Mouse (Mus musculus): Measurements from ENCODE around the gene Duxf3. TPM values are rescaled to one million over a fixed set of nuclear protein-coding genes. Genes with fewer than 3 reads are reported as not detected.
A peak's percentile ranks its signal among the peaks of the same experiment; 100 is the strongest.
"Not testable (repeated sequence)": the region's sequence is repeated elsewhere in the genome, so short reads cannot be mapped to it uniquely, and the experiment has no call there.

Duxf3 gene
- polyA plus RNA-seq (2012; ENCODE audit: insufficient read depth, insufficient read length, low replicate concordance, missing spikeins): not detected in 2 replicates

DNA sequence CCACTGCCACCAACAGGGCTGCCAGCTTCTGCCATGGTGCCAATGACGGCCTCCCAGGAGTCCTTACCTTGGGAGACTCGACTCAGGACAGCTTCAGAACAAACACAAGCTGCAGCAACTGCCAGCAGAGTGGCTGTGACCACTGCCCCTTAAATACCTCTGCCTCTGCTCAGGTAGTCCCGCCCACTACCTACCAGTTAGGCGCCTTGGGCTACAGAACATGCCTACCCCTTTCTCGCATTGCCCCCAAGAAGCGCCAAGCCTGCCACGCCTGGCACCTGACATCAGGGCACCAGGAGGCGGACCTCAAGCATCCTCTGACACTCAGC, at the start of gene Duxf3:
Duxf3 (minus strand) TSS at position 35 of the 329 bp plus-strand sequence.
- H3K4me1 ChIP-seq (ENCODE audit: control insufficient read depth, insufficient read depth, low read length); H3K27ac ChIP-seq (ENCODE audit: insufficient read depth, low read depth, low read length); H3K4me3 ChIP-seq (ENCODE audit: insufficient read depth, low read depth, low read length): not testable (repeated sequence)
- 73% methylated on average over 5 of the region's 8 CpGs for WGBS

GRCm38 (mm10) chr10:58282238-58282637, 49.8 kb upstream of the Duxf3 start:
- H3K27ac ChIP-seq (ENCODE audit: insufficient read depth, low read depth, low read length): no peak overlapping the region
- 94% methylated on average over 7 of the region's 7 CpGs for WGBS
- H3K4me3 ChIP-seq (ENCODE audit: insufficient read depth, low read depth, low read length): no peak overlapping the region
- TF ChIP-seq CTCF (IDR thresholded peaks at IDR 0.05; ENCODE audit: insufficient read depth, low read depth, low read length) (no peak), POLR2A (IDR thresholded peaks at IDR 0.05; ENCODE audit: insufficient read depth, low read depth, low read length) (no peak)
- H3K4me1 ChIP-seq (ENCODE audit: control insufficient read depth, insufficient read depth, low read length): no peaks in the 10 kb centered on the region

GRCm38 (mm10) chr10:58258466-58258865, 26.0 kb upstream of the Duxf3 start:
- H3K4me1 ChIP-seq (ENCODE audit: control insufficient read depth, insufficient read depth, low read length): no peaks in the 10 kb centered on the region
- H3K27ac ChIP-seq (ENCODE audit: insufficient read depth, low read depth, low read length): no peak overlapping the region
- 73% methylated on average over 5 of the region's 5 CpGs for WGBS
- no peak overlapping the region for H3K4me3 ChIP-seq (ENCODE audit: insufficient read depth, low read depth, low read length)
- no peak for TF ChIP-seq CTCF (IDR thresholded peaks at IDR 0.05; ENCODE audit: insufficient read depth, low read depth, low read length)
- TF ChIP-seq POLR2A (IDR thresholded peaks at IDR 0.05; ENCODE audit: insufficient read depth, low read depth, low read length): no peak

GRCm38 (mm10) chr10:58255954-58256353, 23.5 kb upstream of the Duxf3 start:
- TF ChIP-seq CTCF (IDR thresholded peaks at IDR 0.05; ENCODE audit: insufficient read depth, low read depth, low read length) (no peak), POLR2A (IDR thresholded peaks at IDR 0.05; ENCODE audit: insufficient read depth, low read depth, low read length) (no peak)
- H3K27ac ChIP-seq (ENCODE audit: insufficient read depth, low read depth, low read length): no peak overlapping the region
- WGBS: under 1% methylated on average over 4 of the region's 4 CpGs
- no peaks in the 10 kb centered on the region for H3K4me1 ChIP-seq (ENCODE audit: control insufficient read depth, insufficient read depth, low read length)
- H3K4me3 ChIP-seq (ENCODE audit: insufficient read depth, low read depth, low read length): peak overlapping the region; percentile 95

DNA sequence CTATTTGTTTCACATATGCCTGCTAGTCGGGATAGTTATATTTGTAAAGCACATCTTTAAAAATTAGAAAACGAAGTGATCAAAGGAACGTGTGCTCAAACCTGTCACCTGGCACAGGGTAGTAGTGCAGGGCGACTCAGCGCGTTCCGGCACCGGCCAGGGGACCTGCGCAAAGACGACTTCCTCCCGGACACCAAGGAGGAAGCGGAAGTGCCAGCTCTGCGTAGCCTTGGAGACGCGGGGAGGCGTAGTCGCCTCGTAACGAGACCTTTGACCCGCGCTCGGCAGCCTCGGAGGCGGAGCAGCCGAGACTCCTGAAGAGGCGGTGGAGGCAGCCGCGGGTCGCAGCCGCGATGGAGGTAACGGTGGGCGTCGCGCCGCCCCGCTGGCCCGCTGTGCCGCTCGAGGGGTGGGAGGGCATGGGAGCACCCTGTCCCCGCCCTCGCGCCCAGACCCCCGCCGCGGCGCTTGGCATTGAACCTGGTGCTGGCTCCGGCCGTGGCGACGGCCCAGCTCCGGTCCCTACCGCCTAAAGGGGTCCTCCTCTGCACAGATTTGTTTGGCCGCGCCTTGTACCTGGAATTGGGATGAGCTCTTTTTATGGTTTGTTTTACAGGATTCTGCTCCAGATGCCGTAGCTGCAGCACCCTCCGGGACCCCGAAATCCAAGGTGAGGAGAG, 22.9 kb upstream of the Duxf3 start, which contains the start of gene Gcc2:
Gcc2 (plus strand) TSS at position 285 of the 680 bp plus-strand sequence.
- TF ChIP-seq POLR2A (IDR thresholded peaks at IDR 0.05; ENCODE audit: insufficient read depth, low read depth, low read length) (peak; percentile 75), CTCF (IDR thresholded peaks at IDR 0.05; ENCODE audit: insufficient read depth, low read depth, low read length) (no peak)
- Histone ChIP-seq H3K4me1 (ENCODE audit: control insufficient read depth, insufficient read depth, low read length) (no peaks in the 10 kb centered on the region), H3K27ac (ENCODE audit: insufficient read depth, low read depth, low read length) (0 out of 2 replicates have a peak within 1 kb of the TSS, but pooled peaks have one; percentile 33), H3K4me3 (ENCODE audit: insufficient read depth, low read depth, low read length) (peak within 1 kb of the TSS; percentile 95)
- WGBS: under 1% methylated on average over 57 of the region's 58 CpGs

DNA sequence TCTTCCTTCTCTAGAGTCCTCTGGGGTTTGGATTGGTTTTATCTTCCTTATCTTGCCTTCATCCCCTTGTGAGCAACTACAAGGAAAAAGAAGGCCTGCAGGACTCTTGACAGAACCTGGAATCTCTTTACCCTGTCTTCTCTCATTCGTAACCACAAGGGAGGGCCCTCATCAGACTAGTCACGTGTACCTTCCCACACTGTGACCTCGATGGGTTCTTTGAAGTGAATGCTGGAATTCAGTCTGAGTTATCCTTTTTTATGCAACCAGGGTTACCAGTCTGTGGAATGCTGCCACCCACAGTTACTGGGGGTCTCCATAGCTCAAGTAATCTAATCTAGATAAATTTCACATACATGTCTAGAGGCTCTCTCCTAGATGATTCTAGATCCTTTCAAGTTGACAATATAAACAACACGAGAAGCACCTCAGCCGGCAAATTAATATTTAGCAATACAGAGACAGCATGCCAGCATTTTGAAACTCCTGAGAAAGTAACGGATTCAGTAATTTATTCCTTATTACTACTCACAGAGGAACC, 22.2 kb upstream of the Duxf3 start:
- Histone ChIP-seq H3K4me1 (ENCODE audit: control insufficient read depth, insufficient read depth, low read length) (no peaks in the 10 kb centered on the region), H3K27ac (ENCODE audit: insufficient read depth, low read depth, low read length) (no peak overlapping the region), H3K4me3 (ENCODE audit: insufficient read depth, low read depth, low read length) (no peak overlapping the region)
- WGBS: 13% methylated on average over 6 of the region's 6 CpGs
- TF ChIP-seq CTCF (IDR thresholded peaks at IDR 0.05; ENCODE audit: insufficient read depth, low read depth, low read length): no peak
- TF ChIP-seq POLR2A (IDR thresholded peaks at IDR 0.05; ENCODE audit: insufficient read depth, low read depth, low read length): no peak

DNA sequence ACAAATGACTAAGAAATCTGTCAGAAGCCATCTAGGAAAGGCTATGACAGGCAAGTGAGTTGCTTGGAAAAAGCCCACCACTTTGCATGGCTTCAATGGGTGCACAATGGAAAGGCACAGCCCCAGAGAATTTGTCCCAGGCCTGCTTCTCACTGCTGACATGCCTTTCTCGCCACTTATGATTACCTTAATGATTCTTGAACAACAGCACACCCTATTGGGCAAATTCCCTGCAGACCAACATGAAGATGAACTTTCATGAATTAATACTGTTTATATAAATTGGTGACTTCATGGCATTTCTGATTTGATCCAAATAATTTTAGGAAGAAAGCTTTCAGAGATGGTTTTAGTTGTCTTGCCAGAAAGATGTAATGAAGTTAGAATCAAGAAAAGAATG, 17.1 kb upstream of the Duxf3 start:
- TF ChIP-seq POLR2A (IDR thresholded peaks at IDR 0.05; ENCODE audit: insufficient read depth, low read depth, low read length): no peak
- no peak for TF ChIP-seq CTCF (IDR thresholded peaks at IDR 0.05; ENCODE audit: insufficient read depth, low read depth, low read length)
- Histone ChIP-seq H3K4me3 (ENCODE audit: insufficient read depth, low read depth, low read length) (no peak overlapping the region), H3K4me1 (ENCODE audit: control insufficient read depth, insufficient read depth, low read length) (no peaks in the 10 kb centered on the region), H3K27ac (ENCODE audit: insufficient read depth, low read depth, low read length) (no peak overlapping the region)
- 53% methylated on average over 1 of the region's 1 CpGs for WGBS

DNA sequence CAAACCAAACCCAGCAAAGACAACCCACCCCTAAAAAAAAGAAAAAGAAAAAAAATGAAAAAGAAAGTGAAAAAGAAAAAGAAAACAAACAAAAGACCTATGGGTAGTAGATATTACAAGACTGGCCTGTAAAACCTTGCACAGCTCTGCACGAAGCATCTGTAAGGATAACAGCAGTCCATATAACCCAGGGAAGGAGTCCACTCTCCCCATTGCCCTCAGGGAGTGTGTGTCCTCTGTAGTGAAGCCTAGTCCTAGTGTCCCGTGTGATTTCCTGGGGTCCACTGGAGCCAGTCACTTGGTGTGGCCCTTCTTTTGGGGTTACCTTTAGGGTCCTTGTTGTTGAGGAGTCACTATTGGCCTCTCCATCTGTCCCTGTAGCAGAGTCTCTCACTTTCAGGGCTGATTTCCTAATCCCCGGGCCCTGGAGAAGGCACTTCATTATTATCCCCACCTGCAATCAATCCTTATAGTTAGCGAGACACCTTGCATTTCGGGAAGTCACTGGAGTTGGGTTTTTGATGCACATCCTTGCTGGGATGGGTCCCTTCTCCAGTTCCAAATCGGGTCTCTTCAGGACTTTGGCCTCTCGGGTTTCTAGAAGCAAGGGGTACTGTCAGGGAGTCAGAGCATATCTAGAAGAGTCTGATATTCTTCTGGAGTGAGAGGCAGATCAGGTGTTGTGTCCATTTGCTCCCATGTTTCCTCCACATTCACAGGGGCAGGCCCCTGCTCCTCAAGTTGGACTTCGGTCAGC, 6.7 kb upstream of the Duxf3 start:
- WGBS: 86% methylated on average over 8 of the region's 8 CpGs
- not testable (repeated sequence) for H3K27ac ChIP-seq (ENCODE audit: insufficient read depth, low read depth, low read length); H3K4me3 ChIP-seq (ENCODE audit: insufficient read depth, low read depth, low read length); H3K4me1 ChIP-seq (ENCODE audit: control insufficient read depth, insufficient read depth, low read length)

DNA sequence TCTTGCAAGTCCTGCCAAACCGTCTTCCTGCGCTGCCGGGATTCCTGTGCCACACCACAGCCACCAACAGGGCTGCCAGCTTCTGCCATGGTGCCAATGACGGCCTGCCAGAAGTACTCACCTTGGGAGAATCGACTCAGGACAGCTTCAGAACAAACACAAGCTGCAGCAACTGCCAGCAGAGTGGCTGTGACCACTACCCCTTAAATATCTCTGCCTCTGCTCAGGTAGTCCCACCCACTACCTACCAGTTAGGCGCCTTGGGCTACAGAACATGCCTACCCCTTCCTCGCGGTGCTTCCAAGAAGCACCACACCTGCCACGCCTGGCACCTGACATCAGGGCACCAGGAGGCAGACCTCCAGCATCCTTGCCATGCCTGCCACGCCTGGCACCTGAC, 4.1 kb upstream of the Duxf3 start, which contains the start of gene Gm4981:
Gm4981 (minus strand) TSS at position 89 of the 400 bp plus-strand sequence.
- H3K4me1 ChIP-seq (ENCODE audit: control insufficient read depth, insufficient read depth, low read length): no peaks in the 10 kb centered on the region
- TF ChIP-seq POLR2A (IDR thresholded peaks at IDR 0.05; ENCODE audit: insufficient read depth, low read depth, low read length) (no peak), CTCF (IDR thresholded peaks at IDR 0.05; ENCODE audit: insufficient read depth, low read depth, low read length) (no peak)
- no peak within 1 kb of the TSS for H3K4me3 ChIP-seq (ENCODE audit: insufficient read depth, low read depth, low read length)
- 87% methylated on average over 10 of the region's 10 CpGs for WGBS
- no peak within 1 kb of the TSS for H3K27ac ChIP-seq (ENCODE audit: insufficient read depth, low read depth, low read length)

GRCm38 (mm10) chr10:58234985-58235384, 2.5 kb upstream of the Duxf3 start:
- 86% methylated on average over 4 of the region's 4 CpGs for WGBS
- H3K4me1 ChIP-seq (ENCODE audit: control insufficient read depth, insufficient read depth, low read length); H3K27ac ChIP-seq (ENCODE audit: insufficient read depth, low read depth, low read length); H3K4me3 ChIP-seq (ENCODE audit: insufficient read depth, low read depth, low read length): not testable (repeated sequence)

DNA sequence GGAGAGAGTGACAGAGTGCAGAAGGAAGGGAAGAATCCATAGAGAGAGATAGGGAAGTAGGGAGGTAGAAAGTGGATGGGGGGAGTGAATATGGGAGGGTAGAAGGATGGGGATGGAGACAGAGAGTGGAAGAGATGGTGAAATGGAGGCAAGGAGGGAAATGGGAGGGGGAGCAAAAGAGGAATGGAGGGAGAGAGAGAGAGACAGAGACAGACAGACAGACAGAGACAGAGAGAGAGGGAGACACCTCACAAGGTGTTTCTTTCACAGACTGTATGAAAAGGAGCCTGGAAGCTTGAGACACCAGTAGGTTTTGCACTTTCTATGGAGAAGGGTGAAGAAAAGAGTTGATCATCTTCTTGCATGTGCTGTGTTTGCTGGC, 1.3 kb upstream of the Duxf3 start:
- not testable (repeated sequence) for H3K4me3 ChIP-seq (ENCODE audit: insufficient read depth, low read depth, low read length); H3K27ac ChIP-seq (ENCODE audit: insufficient read depth, low read depth, low read length); H3K4me1 ChIP-seq (ENCODE audit: control insufficient read depth, insufficient read depth, low read length)

- not testable (repeated sequence) for H3K27ac ChIP-seq (ENCODE audit: insufficient read depth, low read depth, low read length); H3K4me1 ChIP-seq (ENCODE audit: control insufficient read depth, insufficient read depth, low read length); H3K4me3 ChIP-seq (ENCODE audit: insufficient read depth, low read depth, low read length)
- WGBS: 81% methylated on average over 10 of the region's 10 CpGs
These were observed 722 bp upstream of the Duxf3 start for GRCm38 (mm10) chr10:58233054-58233739.
